Mouse (Mus musculus): ENCODE data around the gene Sirt1. TPM values are rescaled to one million over a fixed set of nuclear protein-coding genes. Genes with fewer than 3 reads are reported as not detected.

The Sirt1 gene
- polyA plus RNA-seq (2015; fragmentation: Nextera tagmentation; extraction: Ambion mirVana): 2.1 and 2.5 TPM in 2 replicates

DNA sequence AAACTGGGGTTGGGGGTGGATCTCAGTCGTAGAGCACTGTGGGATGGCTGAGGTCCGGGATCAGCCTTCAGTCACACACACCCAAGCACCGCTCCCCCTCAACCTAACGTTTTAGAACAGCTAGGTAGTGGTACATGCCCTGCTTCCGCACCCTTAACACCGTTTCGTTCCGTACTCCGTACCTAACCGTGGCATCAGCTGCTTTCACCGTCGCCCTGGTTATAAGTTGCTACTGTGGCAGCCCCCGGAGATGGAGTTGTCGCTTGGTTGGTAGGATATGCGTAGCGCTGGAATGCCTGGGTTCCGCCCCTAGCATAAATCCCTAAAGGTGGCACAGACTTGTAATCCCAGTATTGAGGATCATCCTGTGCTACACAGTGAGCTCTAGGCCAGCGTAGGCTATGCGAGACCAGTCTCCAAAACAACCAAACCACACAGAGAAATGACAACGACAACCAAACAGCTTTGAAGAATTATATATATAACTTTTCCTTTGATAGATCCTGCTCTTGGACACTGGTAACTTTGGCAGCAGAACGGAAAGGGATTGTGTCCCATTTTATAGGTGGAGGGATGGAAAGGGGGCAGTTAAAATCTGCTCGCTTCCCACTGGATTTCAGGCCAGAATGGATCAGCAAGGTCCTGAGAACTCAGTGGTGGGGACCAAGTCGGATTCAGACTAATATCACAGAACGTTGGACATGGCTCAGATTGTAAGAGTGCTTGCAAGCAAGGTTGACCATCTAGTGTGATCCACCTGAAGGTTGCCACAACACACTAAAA, at the start of gene Sirt1:
Gene Sirt1, minus strand, starts transcription at position 207 of the 783 bp plus-strand sequence.

GRCm38 (mm10) chr10:63429785-63430305, 48.3 kb upstream of the Sirt1 start, which contains the start of gene Ctnna3:
Ctnna3 (plus strand) TSS chr10:63430098.

GRCm38 (mm10) chr10:63421739-63422735, 40.5 kb upstream of the Sirt1 start, which contains the start of gene Gm7075:
Gm7075 (minus strand) TSS chr10:63421789.

GRCm38 (mm10) chr10:63382372-63383279, 1.1 kb upstream of the Sirt1 start, which contains the start of gene Dnajc12:
Dnajc12 (plus strand) TSS chr10:63382443.

Other genes with a start within 250 kb of the Sirt1 start
- 53.1 and 56.9 TPM in 2 replicates for gene Mypn, start 177.8 kb downstream of the Sirt1 start, polyA plus RNA-seq (2015; fragmentation: Nextera tagmentation; extraction: Ambion mirVana)
- 21.1 and 21.2 TPM in 2 replicates for gene Herc4, start 137.9 kb downstream of the Sirt1 start, polyA plus RNA-seq (2015; fragmentation: Nextera tagmentation; extraction: Ambion mirVana)
- gene Dnajc12, start 739 bp upstream of the Sirt1 start, polyA plus RNA-seq (2015; fragmentation: Nextera tagmentation; extraction: Ambion mirVana): 20.4 and 21.5 TPM in 2 replicates
- not detected in 2 replicates for gene Gm7075, start 40.1 kb upstream of the Sirt1 start, polyA plus RNA-seq (2015; fragmentation: Nextera tagmentation; extraction: Ambion mirVana)
- 6.5 TPM in 2 replicates for gene Ctnna3, start 48.4 kb upstream of the Sirt1 start, polyA plus RNA-seq (2015; fragmentation: Nextera tagmentation; extraction: Ambion mirVana)

Data from skeletal muscle tissue, postnatal 0 days (tissue).